Mouse (Mus musculus): Measurements from ENCODE around the gene Setd5.

Setd5 gene

GRCm38 (mm10) chr6:113193765-113194460, 116.7 kb downstream of the Setd5 start:
- ChIA-PET POLR2A (interaction anchor here (0.5 to 1.8 kb wide), 15 partner anchors 9 to 198 kb away, joined by 3 to 11 read pairs (median 3); no protein-coding TSS in a partner anchor), CTCF (interaction anchor here in 3 of 4 experiments (0.6 to 1.2 kb wide), 4 partner anchors 9 to 703 kb away, joined by 3 to 7 read pairs (median 3); no protein-coding TSS in a partner anchor)

GRCm38 (mm10) chr6:113194517-113194840, 117.3 kb downstream of the Setd5 start:
- ChIA-PET POLR2A (interaction anchor here in 3 of 4 experiments (0.6 to 1.8 kb wide), 11 partner anchors 10 to 198 kb away, joined by 3 to 6 read pairs (median 3); no protein-coding TSS in a partner anchor), CTCF (interaction anchor here in 3 of 4 experiments (0.6 to 1.2 kb wide), 4 partner anchors 10 to 703 kb away, joined by 3 to 7 read pairs (median 4); no protein-coding TSS in a partner anchor)

GRCm38 (mm10) chr6:113194841-113195595, 117.9 kb downstream of the Setd5 start, which contains the start of gene Lhfpl4:
Gene Lhfpl4, minus strand, starts transcription at chr6:113195384.
- POLR2A ChIA-PET = interaction anchor here in 3 of 4 experiments (0.6 to 1.8 kb wide), 11 partner anchors 10 to 227 kb away, joined by 3 to 6 read pairs (median 3); partner anchors contain the start of gene Mtmr14 (in 2 of the 3)

GRCm38 (mm10) chr6:113195596-113195992, 118.4 kb downstream of the Setd5 start:
- ChIA-PET CTCF (no interaction called here), POLR2A (interaction anchor here in 3 of 4 experiments (0.6 to 1.8 kb wide), 5 partner anchors 11 to 228 kb away, joined by 3 to 6 read pairs (median 3); partner anchors contain the start of gene Mtmr14 (in 2 of the 3))

More at GRCm38 (mm10) chr6:113194841-113195595, 117.9 kb downstream of the Setd5 start, which contains the start of gene Lhfpl4:
- CTCF ChIA-PET = interaction anchor here in 1 of 4 experiments (0.7 to 1.2 kb wide), 2 partner anchors 10 to 704 kb away, joined by 3 to 5 read pairs; no protein-coding TSS in a partner anchor

Measured in embryonic stem cell, embryonic (primary cell).